Mouse (Mus musculus) midbrain, postnatal 0 days (tissue): ENCODE measurements around the gene Rab24. TPM values are rescaled to one million over a fixed set of nuclear protein-coding genes. Genes with fewer than 3 reads are reported as not detected.

Experiments used
- ATAC-seq: fragments of 200-750 bp; cut with Nextera tagmentation; 2 replicates; pipeline ENCODE4 v1.8.0; 2017; ENCODE audit warnings: moderate number of reproducible peaks, mild to moderate bottlenecking, moderate TSS enrichment, moderate library complexity; ENCODE audit not compliant: low FRiP score
- DNase-seq: peaks from one replicate; pipeline ENCODE4 v3.0.0-alpha.2; 2015; ENCODE audit warnings: low spot score
- H3K27ac ChIP-seq: fragments of 300-500 bp; sonication (generic); 2 replicates; pipeline ENCODE4 v1.5.1; 2014; ENCODE audit warnings: low read depth, mild to moderate bottlenecking, low read length, mixed read lengths
- H3K27me3 ChIP-seq: fragments of 300-500 bp; sonication (generic); 2 replicates; pipeline ENCODE4 v1.6.1; 2014; ENCODE audit warnings: low read length, control low read depth, mixed read lengths; ENCODE audit not compliant: insufficient read depth
- H3K36me3 ChIP-seq: fragments of 300-500 bp; sonication (generic); 2 replicates; pipeline ENCODE4 v1.6.1; 2014; ENCODE audit warnings: low read length, control low read depth, mixed read lengths; ENCODE audit not compliant: insufficient read depth
- H3K4me1 ChIP-seq: fragments of 300-500 bp; sonication (generic); 2 replicates; pipeline ENCODE4 v1.6.1; 2014; ENCODE audit warnings: mild to moderate bottlenecking, control low read depth, antibody characterized with exemption, low read length, mixed read lengths; ENCODE audit not compliant: insufficient read depth
- H3K4me2 ChIP-seq: fragments of 300-500 bp; sonication (generic); 2 replicates; pipeline ENCODE4 v1.6.1; 2014; ENCODE audit warnings: low read depth, mild to moderate bottlenecking, low read length, mixed read lengths; ENCODE audit not compliant: poor library complexity, severe bottlenecking
- H3K4me3 ChIP-seq: fragments of 300-500 bp; sonication (generic); 2 replicates; pipeline ENCODE4 v1.5.1; 2014; ENCODE audit warnings: low read depth, mild to moderate bottlenecking, low read length, moderate library complexity
- H3K9ac ChIP-seq: fragments of 300-500 bp; sonication (generic); replicated peaks from 2 replicates; pipeline ENCODE4 v1.6.1; 2014; ENCODE audit warnings: mild to moderate bottlenecking, low read length, moderate library complexity, mixed read lengths; ENCODE audit not compliant: poor library complexity, severe bottlenecking
- H3K9me3 ChIP-seq: fragments of 300-500 bp; sonication (generic); 2 replicates; pipeline ENCODE4 v1.6.1; 2016; ENCODE audit warnings: low read length, control low read depth
- CTCF ChIP-seq: IDR thresholded peaks from 2 replicates; pipeline ENCODE4 v1.5.1; 2016; ENCODE audit warnings: antibody characterized with exemption, mild to moderate bottlenecking
- WGBS: fragments of 180-500 bp; shearing (Covaris S2); extraction: QIAGEN DNeasy Blood & Tissue Kit; methylation state at CpG from one replicate; pipeline ENCODE4 v1.1.7; 2014; 5-methylcytosine and 5-hydroxymethylcytosine counted together
- polyA plus RNA-seq: library from polyadenylated mRNA; unstranded; fragments of >200 nt; fragmentation: Nextera tagmentation; extraction: Ambion mirVana; gene quantifications from 2 replicates; pipeline ENCODE4 v1.2.1, GENCODE M21; 2015
- total RNA-seq: library from RNA; depleted of rRNA; stranded (reverse); fragments of >200 nt; gene quantifications from 2 replicates; pipeline ENCODE4 v1.2.3, GENCODE M21; 2014; rRNA removed

Gene Rab24
- total and polyA plus RNA-seq, 2 experiments from 2014 or later, result 84.2 to 88.1 TPM

- no peaks in the 10 kb centered on the region for H3K27me3 ChIP-seq
- 97% methylated on average over 5 of the region's 5 CpGs for WGBS
- no peak overlapping the region for H3K27ac ChIP-seq
- H3K9ac ChIP-seq, result no peak overlapping the region
- H3K36me3 ChIP-seq, result peaks cover 23% of the 10 kb centered on the region
- H3K4me2 ChIP-seq, result no peak overlapping the region
- H3K4me1 ChIP-seq, result no peaks in the 10 kb centered on the region
- no peaks in the 10 kb centered on the region for H3K9me3 ChIP-seq
- H3K4me3 ChIP-seq, result no peak overlapping the region
- no peak for TF ChIP-seq CTCF
- ATAC-seq (no peak), DNase-seq (no peak)
These were observed 44.1 kb downstream of the Rab24 start for GRCm38 (mm10) chr13:55277646-55278045.

- no peak for DNase-seq
- Histone ChIP-seq H3K9me3 (no peaks in the 10 kb centered on the region), H3K4me3 (no peak overlapping the region), H3K36me3 (peaks cover 23% of the 10 kb centered on the region), H3K27me3 (no peaks in the 10 kb centered on the region), H3K4me1 (no peaks in the 10 kb centered on the region), H3K9ac (no peak overlapping the region), H3K27ac (no peak overlapping the region), H3K4me2 (no peak overlapping the region)
- ATAC-seq, result no peak
- 90% methylated on average over 5 of the region's 5 CpGs for WGBS
- TF ChIP-seq CTCF, result no peak
These were observed 44.5 kb downstream of the Rab24 start for GRCm38 (mm10) chr13:55277203-55277602.

Other genes starting within 250 kb of the Rab24 start
- gene Uimc1, start 221.6 kb downstream of the Rab24 start, total RNA-seq, result 10.5 and 10.7 TPM in 2 replicates
- 12.8 and 13.3 TPM in 2 replicates for gene Uimc1, start 221.6 kb downstream of the Rab24 start, polyA plus RNA-seq
- 32.8 and 36.8 TPM in 2 replicates for gene Zfp346, start 216.6 kb downstream of the Rab24 start, total RNA-seq
- gene Zfp346, start 216.6 kb downstream of the Rab24 start, polyA plus RNA-seq, result 24.2 and 24.8 TPM in 2 replicates
- gene Gm17617, start 188.4 kb downstream of the Rab24 start, total RNA-seq, result not detected in 2 replicates
- not detected in 2 replicates for gene Gm17617, start 188.4 kb downstream of the Rab24 start, polyA plus RNA-seq
- 0.44 and 0.61 TPM in 2 replicates for gene Fgfr4, start 169.3 kb downstream of the Rab24 start, total RNA-seq
- gene Fgfr4, start 169.3 kb downstream of the Rab24 start, polyA plus RNA-seq, result 0.52 and 0.63 TPM in 2 replicates
- gene Nsd1, start 112.2 kb downstream of the Rab24 start, total RNA-seq, result 103 and 111 TPM in 2 replicates
- gene Nsd1, start 112.2 kb downstream of the Rab24 start, polyA plus RNA-seq, result 47.0 and 56.2 TPM in 2 replicates
- gene Prelid1, start 1.4 kb downstream of the Rab24 start, total RNA-seq, result 208 and 210 TPM in 2 replicates
- 318 and 326 TPM in 2 replicates for gene Prelid1, start 1.4 kb downstream of the Rab24 start, polyA plus RNA-seq
- gene Mxd3, start 7.9 kb upstream of the Rab24 start, total RNA-seq, result 6.6 and 7.2 TPM in 2 replicates
- gene Mxd3, start 7.9 kb upstream of the Rab24 start, polyA plus RNA-seq, result 3.5 and 3.6 TPM in 2 replicates
- 55.7 and 55.9 TPM in 2 replicates for gene Lman2, start 40.8 kb upstream of the Rab24 start, total RNA-seq
- gene Lman2, start 40.8 kb upstream of the Rab24 start, polyA plus RNA-seq, result 32.8 and 35.0 TPM in 2 replicates
- gene Rgs14, start 47.8 kb upstream of the Rab24 start, total RNA-seq, result 0.44 and 1.1 TPM in 2 replicates
- gene Rgs14, start 47.8 kb upstream of the Rab24 start, polyA plus RNA-seq, result 1.3 and 1.5 TPM in 2 replicates
- gene Slc34a1, start 76.2 kb upstream of the Rab24 start, total RNA-seq, result not detected in 2 replicates
- 0.04 TPM in 1 of 2 replicates, not detected in the other for gene Slc34a1, start 76.2 kb upstream of the Rab24 start, polyA plus RNA-seq
- gene Pfn3, start 93.3 kb upstream of the Rab24 start, total RNA-seq, result 0.71 TPM in 1 of 2 replicates, not detected in the other
- gene Pfn3, start 93.3 kb upstream of the Rab24 start, polyA plus RNA-seq, result 1.5 and 1.6 TPM in 2 replicates
- not detected in 2 replicates for gene F12, start 104.8 kb upstream of the Rab24 start, total RNA-seq
- gene F12, start 104.8 kb upstream of the Rab24 start, polyA plus RNA-seq, result 0.43 and 0.49 TPM in 2 replicates
- 70.4 and 71.9 TPM in 2 replicates for gene Grk6, start 123.1 kb upstream of the Rab24 start, total RNA-seq
- 35.5 and 35.8 TPM in 2 replicates for gene Grk6, start 123.1 kb upstream of the Rab24 start, polyA plus RNA-seq
- gene Prr7, start 142.3 kb upstream of the Rab24 start, total RNA-seq, result 101 and 131 TPM in 2 replicates
- gene Prr7, start 142.3 kb upstream of the Rab24 start, polyA plus RNA-seq, result 6.6 and 8.1 TPM in 2 replicates
- 498 and 510 TPM in 2 replicates for gene Dbn1, start 166.2 kb upstream of the Rab24 start, total RNA-seq
- gene Dbn1, start 166.2 kb upstream of the Rab24 start, polyA plus RNA-seq, result 482 and 484 TPM in 2 replicates
- gene Pdlim7, start 191.7 kb upstream of the Rab24 start, total RNA-seq, result 32.3 and 41.3 TPM in 2 replicates
- 153 and 171 TPM in 2 replicates for gene Pdlim7, start 191.7 kb upstream of the Rab24 start, polyA plus RNA-seq
- gene Dok3, start 207.3 kb upstream of the Rab24 start, total RNA-seq, result 3.0 and 4.5 TPM in 2 replicates
- gene Dok3, start 207.3 kb upstream of the Rab24 start, polyA plus RNA-seq, result 1.4 and 1.6 TPM in 2 replicates
- 51.9 and 58.9 TPM in 2 replicates for gene Ddx41, start 214.7 kb upstream of the Rab24 start, total RNA-seq
- 45.4 and 49.1 TPM in 2 replicates for gene Ddx41, start 214.7 kb upstream of the Rab24 start, polyA plus RNA-seq
- gene Fam193b, start 249.2 kb upstream of the Rab24 start, total RNA-seq, result 73.9 and 90.6 TPM in 2 replicates
- 42.7 and 43.5 TPM in 2 replicates for gene Fam193b, start 249.2 kb upstream of the Rab24 start, polyA plus RNA-seq